Mouse (Mus musculus): Measurements from ENCODE around the gene Wdtc1. TPM values are rescaled to one million over a fixed set of nuclear protein-coding genes. Genes with fewer than 3 reads are reported as not detected.
A peak's percentile ranks its signal among the peaks of the same experiment; 100 is the strongest.

Wdtc1 gene
- polyA plus RNA-seq, 1 experiment from 2014 or later = 17.4 TPM

DNA sequence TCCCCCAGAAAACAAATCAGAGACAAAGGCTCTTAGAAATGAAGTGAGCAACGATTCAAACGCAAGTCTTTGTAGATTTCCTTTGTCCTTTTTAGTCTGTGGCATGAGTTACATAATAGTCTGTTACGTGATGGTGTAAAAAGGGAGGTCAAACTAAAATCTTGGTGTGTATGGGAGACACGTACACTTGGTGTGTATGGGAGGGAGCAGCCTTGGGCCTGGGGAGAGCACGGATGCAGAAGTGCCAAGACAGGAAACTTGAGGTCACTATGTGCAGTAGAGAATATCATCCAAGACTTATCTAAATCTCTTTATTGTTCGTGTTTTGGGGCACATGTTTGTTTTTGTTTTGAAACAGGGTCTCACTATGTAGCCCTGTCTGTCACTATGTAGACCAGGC lies 75.2 kb downstream of the Wdtc1 start:
- WGBS = 30% methylated on average over 6 of the region's 6 CpGs
- ATAC-seq (ENCODE audit: insufficient number of reproducible peaks, low FRiP score, low TSS enrichment, low read depth) (no peak), DNase-seq (ENCODE audit: low spot score) (no peak)
- peak overlapping the region; percentile 56 for H3K4me2 ChIP-seq (ENCODE audit: low read depth, severe bottlenecking)
- no peaks in the 10 kb centered on the region for H3K27me3 ChIP-seq (ENCODE audit: control insufficient read depth, insufficient read depth, low read length)
- H3K4me1 ChIP-seq (ENCODE audit: control insufficient read depth, insufficient read depth, low read length) = peaks cover 24% of the 10 kb centered on the region
- peak overlapping the region; percentile 68 for H3K9ac ChIP-seq (ENCODE audit: low read length)
- peak overlapping the region; percentile 91 for H3K27ac ChIP-seq (replicated peaks; ENCODE audit: low read depth, low read length)
- H3K4me3 ChIP-seq (ENCODE audit: low read depth, low read length) = peak overlapping the region; percentile 64
- no peaks in the 10 kb centered on the region for H3K9me3 ChIP-seq (ENCODE audit: control insufficient read depth, low read length)
- no peaks in the 10 kb centered on the region; the same call in 1 of the 2 replicates for H3K36me3 ChIP-seq (ENCODE audit: control insufficient read depth, insufficient read depth, low read length)

DNA sequence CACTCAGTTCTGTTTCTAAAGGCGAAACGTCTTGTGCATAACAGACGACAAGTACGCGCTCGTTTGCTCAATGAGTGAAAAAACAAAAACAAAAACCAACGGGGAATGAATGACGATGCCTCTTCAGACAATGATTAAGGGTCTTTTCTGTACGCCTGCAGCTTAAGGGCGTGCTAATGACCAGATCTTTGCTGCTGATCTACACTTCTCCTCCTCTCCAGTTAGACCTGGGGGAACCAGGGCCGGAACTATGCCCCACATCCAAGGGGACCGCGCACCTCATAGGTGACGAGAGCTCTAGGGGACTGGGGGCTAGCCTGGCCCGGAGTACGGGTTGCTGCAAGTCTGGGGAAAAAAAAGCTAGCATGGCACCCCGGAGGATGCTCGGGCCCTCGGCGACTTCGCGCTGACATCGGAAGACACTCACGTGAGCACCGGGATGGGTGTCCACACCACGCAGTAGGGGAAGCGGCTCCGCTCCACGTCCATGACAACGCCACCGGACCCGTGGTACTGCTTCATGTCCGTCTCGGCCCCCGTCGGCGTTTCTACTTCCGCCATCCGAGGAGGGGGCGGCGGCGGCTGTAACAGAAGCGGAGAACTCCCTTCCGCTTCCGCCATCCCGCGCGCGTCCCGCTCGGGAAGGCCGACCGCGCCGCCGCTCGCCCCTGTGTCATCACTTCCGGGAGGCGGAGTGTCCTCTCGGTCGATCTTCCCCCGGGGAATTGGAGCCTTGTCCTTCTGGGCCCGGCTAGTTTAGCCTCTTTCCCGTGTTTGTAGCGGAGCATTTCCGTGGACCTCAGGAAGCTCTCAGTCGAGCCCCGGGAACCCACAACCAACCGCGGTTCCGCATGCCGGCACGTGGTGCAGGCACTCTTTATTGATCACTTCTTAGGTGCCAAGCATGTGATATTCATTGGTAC lies 75.9 kb downstream of the Wdtc1 start, which contains the start of gene Tmem222:
Gene Tmem222 (minus strand): TSS at position 689 of the 923 bp plus-strand sequence.
- peak within 1 kb of the TSS; percentile 91 for H3K27ac ChIP-seq (replicated peaks; ENCODE audit: low read depth, low read length)
- under 1% methylated on average over 73 of the region's 73 CpGs for WGBS
- peaks cover 19% of the 10 kb centered on the region for H3K4me1 ChIP-seq (ENCODE audit: control insufficient read depth, insufficient read depth, low read length)
- H3K9me3 ChIP-seq (ENCODE audit: control insufficient read depth, low read length) = no peaks in the 10 kb centered on the region
- peak within 1 kb of the TSS; percentile 56 for H3K4me2 ChIP-seq (ENCODE audit: low read depth, severe bottlenecking)
- peak within 1 kb of the TSS; percentile 68 for H3K9ac ChIP-seq (ENCODE audit: low read length)
- ATAC-seq (ENCODE audit: insufficient number of reproducible peaks, low FRiP score, low TSS enrichment, low read depth) = peak; percentile 80
- DNase-seq (ENCODE audit: low spot score) = peak; percentile 97
- H3K36me3 ChIP-seq (ENCODE audit: control insufficient read depth, insufficient read depth, low read length) = no peaks in the 10 kb centered on the region; the same call in 1 of the 2 replicates
- H3K4me3 ChIP-seq (ENCODE audit: low read depth, low read length) = peak within 1 kb of the TSS; percentile 64
- H3K27me3 ChIP-seq (ENCODE audit: control insufficient read depth, insufficient read depth, low read length) = no peaks in the 10 kb centered on the region

DNA sequence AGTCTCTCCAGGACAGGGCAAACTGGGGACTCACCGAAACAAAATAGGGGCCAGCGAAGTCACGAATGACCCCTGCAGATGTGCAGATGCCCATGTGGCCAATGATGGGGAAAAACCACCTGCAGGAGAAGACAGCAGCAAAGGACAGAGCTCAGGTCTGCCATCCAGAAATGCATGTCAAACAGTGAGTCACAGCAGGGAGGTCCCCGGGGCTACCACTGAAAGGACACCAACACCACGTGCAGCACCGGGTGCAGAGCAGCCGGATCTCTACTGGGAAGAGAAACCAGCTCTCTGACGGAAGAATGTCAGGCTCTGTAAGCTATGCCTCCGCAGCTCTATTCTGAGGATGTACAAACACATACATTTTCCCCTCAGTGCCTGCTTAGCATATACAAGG lies 82.4 kb downstream of the Wdtc1 start:
- WGBS = 93% methylated on average over 9 of the region's 9 CpGs
- no peak for DNase-seq (ENCODE audit: low spot score)
- ATAC-seq (ENCODE audit: insufficient number of reproducible peaks, low FRiP score, low TSS enrichment, low read depth) = no peak
- H3K9ac ChIP-seq (ENCODE audit: low read length) = no peak overlapping the region
- H3K4me3 ChIP-seq (ENCODE audit: low read depth, low read length) = no peak overlapping the region
- no peaks in the 10 kb centered on the region for H3K27me3 ChIP-seq (ENCODE audit: control insufficient read depth, insufficient read depth, low read length)
- H3K27ac ChIP-seq (replicated peaks; ENCODE audit: low read depth, low read length) = no peak overlapping the region
- H3K4me2 ChIP-seq (ENCODE audit: low read depth, severe bottlenecking) = no peak overlapping the region
- H3K4me1 ChIP-seq (ENCODE audit: control insufficient read depth, insufficient read depth, low read length) = no peaks in the 10 kb centered on the region
- H3K36me3 ChIP-seq (ENCODE audit: control insufficient read depth, insufficient read depth, low read length) = peaks cover 23% of the 10 kb centered on the region
- H3K9me3 ChIP-seq (ENCODE audit: control insufficient read depth, low read length) = no peaks in the 10 kb centered on the region

- no peak overlapping the region for H3K27ac ChIP-seq (replicated peaks; ENCODE audit: low read depth, low read length)
- no peaks in the 10 kb centered on the region for H3K4me1 ChIP-seq (ENCODE audit: control insufficient read depth, insufficient read depth, low read length)
- H3K36me3 ChIP-seq (ENCODE audit: control insufficient read depth, insufficient read depth, low read length) = peaks cover 35% of the 10 kb centered on the region
- no peak overlapping the region for H3K4me2 ChIP-seq (ENCODE audit: low read depth, severe bottlenecking)
- H3K9ac ChIP-seq (ENCODE audit: low read length) = no peak overlapping the region
- DNase-seq (ENCODE audit: low spot score) (no peak), ATAC-seq (ENCODE audit: insufficient number of reproducible peaks, low FRiP score, low TSS enrichment, low read depth) (no peak)
- no peaks in the 10 kb centered on the region for H3K27me3 ChIP-seq (ENCODE audit: control insufficient read depth, insufficient read depth, low read length)
- H3K9me3 ChIP-seq (ENCODE audit: control insufficient read depth, low read length) = no peaks in the 10 kb centered on the region; the same call in 1 of the 2 replicates
- WGBS = 93% methylated on average over 3 of the region's 3 CpGs
- no peak overlapping the region for H3K4me3 ChIP-seq (ENCODE audit: low read depth, low read length)
Observed at GRCm38 (mm10) chr4:133269596-133269995, 83.7 kb downstream of the Wdtc1 start.

DNA sequence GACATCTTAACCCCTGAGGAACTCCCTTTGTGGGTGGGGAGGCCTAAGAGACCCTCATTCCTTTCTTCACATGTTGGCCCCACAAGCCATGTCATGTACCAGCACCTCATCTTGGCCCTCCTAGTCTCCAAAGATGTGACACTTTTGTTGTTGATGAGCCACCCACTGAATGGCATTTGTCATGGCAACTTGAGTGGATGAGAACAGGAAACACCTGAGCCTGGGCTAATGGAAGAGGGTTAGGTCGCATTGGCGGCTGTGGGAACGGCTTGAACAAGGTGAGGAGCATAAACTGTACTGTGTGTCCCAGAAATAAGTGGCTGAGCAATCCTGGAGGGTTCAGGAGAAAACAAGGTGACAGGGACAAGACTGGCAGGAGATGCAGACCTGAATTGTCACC lies 84.3 kb downstream of the Wdtc1 start:
- 94% methylated on average over 3 of the region's 3 CpGs for WGBS
- no peak overlapping the region for H3K4me2 ChIP-seq (ENCODE audit: low read depth, severe bottlenecking)
- H3K36me3 ChIP-seq (ENCODE audit: control insufficient read depth, insufficient read depth, low read length) = peaks cover 38% of the 10 kb centered on the region
- no peak for ATAC-seq (ENCODE audit: insufficient number of reproducible peaks, low FRiP score, low TSS enrichment, low read depth)
- H3K4me3 ChIP-seq (ENCODE audit: low read depth, low read length) = no peak overlapping the region
- H3K4me1 ChIP-seq (ENCODE audit: control insufficient read depth, insufficient read depth, low read length) = no peaks in the 10 kb centered on the region
- H3K27me3 ChIP-seq (ENCODE audit: control insufficient read depth, insufficient read depth, low read length) = no peaks in the 10 kb centered on the region
- no peak overlapping the region for H3K27ac ChIP-seq (replicated peaks; ENCODE audit: low read depth, low read length)
- DNase-seq (ENCODE audit: low spot score) = no peak
- no peak overlapping the region for H3K9ac ChIP-seq (ENCODE audit: low read length)
- H3K9me3 ChIP-seq (ENCODE audit: control insufficient read depth, low read length) = no peaks in the 10 kb centered on the region; the same call in 1 of the 2 replicates

DNA sequence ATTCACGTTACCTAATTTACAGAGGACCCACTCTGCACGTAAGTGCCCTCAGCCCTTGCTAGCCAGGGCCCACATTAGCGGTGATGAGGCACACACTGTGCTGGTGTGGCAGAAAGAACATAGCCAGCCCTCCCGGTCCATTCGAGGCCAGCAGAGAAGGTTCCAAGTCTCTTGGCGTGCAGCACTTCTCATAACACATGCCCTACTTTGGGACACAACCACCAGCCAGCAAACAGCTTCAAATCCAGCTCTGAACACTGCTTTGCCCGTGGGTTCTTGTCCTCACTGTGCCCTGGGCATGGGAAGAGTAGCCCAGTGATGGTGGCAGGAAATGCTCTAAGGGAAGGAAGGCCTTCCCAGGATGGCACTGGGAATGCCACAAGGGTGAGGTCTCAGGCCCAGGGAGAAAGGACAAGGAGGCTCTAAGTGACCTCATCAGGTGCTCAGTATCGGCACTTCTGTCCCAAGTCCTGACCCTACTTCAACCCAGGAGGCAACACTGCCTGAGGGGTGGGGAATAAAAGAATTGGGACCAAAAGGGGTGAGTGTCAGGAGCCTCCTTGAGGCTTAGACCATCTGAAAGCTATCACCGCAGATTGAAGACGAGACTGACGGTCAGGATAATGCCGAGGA lies 86.9 kb downstream of the Wdtc1 start:
- DNase-seq (ENCODE audit: low spot score) = no peak
- H3K9ac ChIP-seq (ENCODE audit: low read length) = no peak overlapping the region
- peaks cover 38% of the 10 kb centered on the region for H3K36me3 ChIP-seq (ENCODE audit: control insufficient read depth, insufficient read depth, low read length)
- H3K4me2 ChIP-seq (ENCODE audit: low read depth, severe bottlenecking) = no peak overlapping the region
- no peak overlapping the region for H3K27ac ChIP-seq (replicated peaks; ENCODE audit: low read depth, low read length)
- 95% methylated on average over 12 of the region's 12 CpGs for WGBS
- peaks cover 6% of the 10 kb centered on the region; the same call in 1 of the 2 replicates for H3K4me1 ChIP-seq (ENCODE audit: control insufficient read depth, insufficient read depth, low read length)
- H3K4me3 ChIP-seq (ENCODE audit: low read depth, low read length) = no peak overlapping the region
- no peak for ATAC-seq (ENCODE audit: insufficient number of reproducible peaks, low FRiP score, low TSS enrichment, low read depth)
- H3K27me3 ChIP-seq (ENCODE audit: control insufficient read depth, insufficient read depth, low read length) = no peaks in the 10 kb centered on the region
- H3K9me3 ChIP-seq (ENCODE audit: control insufficient read depth, low read length) = no peaks in the 10 kb centered on the region; the same call in 1 of the 2 replicates

- H3K4me3 ChIP-seq (ENCODE audit: low read depth, low read length) = no peak overlapping the region
- no peak overlapping the region for H3K9ac ChIP-seq (ENCODE audit: low read length)
- no peak overlapping the region for H3K4me2 ChIP-seq (ENCODE audit: low read depth, severe bottlenecking)
- H3K9me3 ChIP-seq (ENCODE audit: control insufficient read depth, low read length) = no peaks in the 10 kb centered on the region; the same call in 1 of the 2 replicates
- DNase-seq (ENCODE audit: low spot score) (no peak), ATAC-seq (ENCODE audit: insufficient number of reproducible peaks, low FRiP score, low TSS enrichment, low read depth) (no peak)
- H3K36me3 ChIP-seq (ENCODE audit: control insufficient read depth, insufficient read depth, low read length) = peaks cover 35% of the 10 kb centered on the region
- WGBS = 93% methylated on average over 4 of the region's 4 CpGs
- H3K27me3 ChIP-seq (ENCODE audit: control insufficient read depth, insufficient read depth, low read length) = no peaks in the 10 kb centered on the region
- H3K4me1 ChIP-seq (ENCODE audit: control insufficient read depth, insufficient read depth, low read length) = peaks cover 6% of the 10 kb centered on the region; the same call in 1 of the 2 replicates
- no peak overlapping the region for H3K27ac ChIP-seq (replicated peaks; ENCODE audit: low read depth, low read length)
Observed at GRCm38 (mm10) chr4:133265759-133266158, 87.5 kb downstream of the Wdtc1 start.

- Histone ChIP-seq H3K4me2 (ENCODE audit: low read depth, severe bottlenecking) (no peak overlapping the region), H3K36me3 (ENCODE audit: control insufficient read depth, insufficient read depth, low read length) (peaks cover 35% of the 10 kb centered on the region), H3K9me3 (ENCODE audit: control insufficient read depth, low read length) (no peaks in the 10 kb centered on the region; the same call in 1 of the 2 replicates), H3K9ac (ENCODE audit: low read length) (no peak overlapping the region), H3K4me1 (ENCODE audit: control insufficient read depth, insufficient read depth, low read length) (peaks cover 6% of the 10 kb centered on the region; the same call in 1 of the 2 replicates), H3K27ac (replicated peaks; ENCODE audit: low read depth, low read length) (no peak overlapping the region), H3K4me3 (ENCODE audit: low read depth, low read length) (no peak overlapping the region), H3K27me3 (ENCODE audit: control insufficient read depth, insufficient read depth, low read length) (no peaks in the 10 kb centered on the region)
- ATAC-seq (ENCODE audit: insufficient number of reproducible peaks, low FRiP score, low TSS enrichment, low read depth) = no peak
- no peak for DNase-seq (ENCODE audit: low spot score)
- WGBS = 88% methylated on average over 3 of the region's 3 CpGs
Observed at GRCm38 (mm10) chr4:133265297-133265696, 88.0 kb downstream of the Wdtc1 start.
